Mouse (Mus musculus): ENCODE measurements around the gene Tnni1.

Gene Tnni1

DNA sequence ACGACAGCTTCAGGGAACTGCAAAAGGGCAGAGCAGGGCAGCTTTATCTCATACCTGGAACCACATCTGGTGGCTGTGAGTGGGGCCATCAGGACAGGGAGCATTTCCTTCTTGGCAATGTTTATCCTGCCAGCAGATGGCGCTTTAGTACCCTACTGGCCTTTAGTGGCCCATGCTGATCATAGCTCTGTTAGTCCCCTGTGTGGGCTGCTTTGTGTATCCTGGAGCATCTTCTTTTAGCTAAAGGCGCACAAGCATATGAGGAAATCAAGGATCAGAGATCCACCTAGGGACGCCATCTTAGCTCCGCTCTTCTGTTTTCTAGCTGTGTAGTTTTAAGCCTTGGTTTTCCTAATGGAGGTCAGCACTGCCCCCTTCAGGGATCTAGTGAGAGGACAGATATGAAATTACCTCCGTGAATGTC is 67.9 kb downstream of the Tnni1 start:
- no peak for DNase-seq

DNA sequence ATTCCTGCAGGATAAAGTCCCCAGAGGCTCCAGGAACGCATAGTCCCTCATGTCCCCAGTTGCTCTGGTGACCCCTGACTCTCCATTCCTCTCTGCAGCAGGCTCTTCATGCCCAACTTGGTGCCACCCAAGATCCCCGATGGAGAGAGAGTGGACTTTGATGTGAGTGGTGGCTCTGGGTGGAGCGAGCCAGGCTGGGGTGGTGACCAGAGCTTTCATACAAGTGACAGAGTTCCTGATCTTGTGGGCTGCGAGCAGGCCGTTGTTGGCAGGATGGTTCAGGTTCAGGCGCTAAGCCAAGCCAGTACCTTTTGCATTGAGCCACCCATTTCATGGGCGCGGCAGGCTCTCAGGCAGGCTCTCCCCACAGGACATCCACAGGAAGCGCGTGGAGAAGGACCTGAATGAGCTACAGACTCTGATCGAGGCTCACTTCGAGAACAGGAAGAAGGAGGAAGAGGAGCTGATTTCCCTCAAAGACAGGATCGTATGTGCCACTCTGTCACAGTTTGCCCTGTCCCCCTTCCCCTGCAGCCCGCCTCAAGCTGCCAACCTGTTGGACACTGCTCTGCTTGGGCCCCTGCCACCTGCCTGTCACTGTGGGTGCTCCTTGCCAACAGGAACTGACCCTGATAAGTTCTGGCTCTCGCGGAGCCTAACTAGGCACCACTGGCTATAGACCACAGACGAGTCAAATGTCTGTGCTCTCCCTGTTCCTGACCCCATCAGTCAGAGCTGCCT is 68.5 kb downstream of the Tnni1 start:
- peak; percentile 97 for DNase-seq

DNA sequence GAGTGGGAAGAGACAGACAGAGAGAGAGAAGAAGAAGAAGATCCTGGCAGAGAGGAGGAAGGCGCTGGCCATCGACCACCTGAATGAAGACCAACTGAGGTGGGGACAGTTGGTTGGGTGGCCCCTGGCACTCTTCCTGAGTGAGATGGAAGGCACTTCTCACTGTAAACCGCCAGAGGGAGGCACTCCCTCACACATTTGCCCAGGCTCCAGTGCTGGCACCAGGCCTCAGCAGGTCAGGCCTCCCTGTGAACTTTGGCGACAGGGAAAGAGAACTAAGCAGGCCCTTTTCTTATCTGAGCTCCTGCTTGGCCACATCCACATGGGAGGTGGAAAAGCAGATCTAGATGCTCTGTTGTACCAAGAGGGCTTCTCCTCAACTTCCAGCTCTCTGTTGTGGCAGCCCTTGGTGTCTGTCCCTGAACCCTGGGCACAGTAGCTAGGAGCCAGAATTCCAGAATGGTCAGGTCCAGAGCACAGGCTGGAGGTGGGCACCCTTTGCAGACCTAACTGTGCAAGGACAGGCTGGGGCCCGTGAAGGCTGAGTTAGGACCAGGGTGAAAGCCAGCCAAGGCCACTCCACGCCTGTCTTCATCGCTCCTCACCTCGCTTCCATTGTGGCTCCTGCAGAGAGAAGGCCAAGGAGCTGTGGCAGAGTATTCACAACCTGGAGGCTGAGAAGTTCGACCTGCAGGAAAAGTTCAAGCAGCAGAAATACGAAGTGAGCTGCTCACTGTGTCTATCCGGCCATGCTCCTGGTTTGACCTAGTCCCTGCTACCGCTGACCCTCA is 71.7 kb downstream of the Tnni1 start:
- peak; percentile 94 for DNase-seq

DNA sequence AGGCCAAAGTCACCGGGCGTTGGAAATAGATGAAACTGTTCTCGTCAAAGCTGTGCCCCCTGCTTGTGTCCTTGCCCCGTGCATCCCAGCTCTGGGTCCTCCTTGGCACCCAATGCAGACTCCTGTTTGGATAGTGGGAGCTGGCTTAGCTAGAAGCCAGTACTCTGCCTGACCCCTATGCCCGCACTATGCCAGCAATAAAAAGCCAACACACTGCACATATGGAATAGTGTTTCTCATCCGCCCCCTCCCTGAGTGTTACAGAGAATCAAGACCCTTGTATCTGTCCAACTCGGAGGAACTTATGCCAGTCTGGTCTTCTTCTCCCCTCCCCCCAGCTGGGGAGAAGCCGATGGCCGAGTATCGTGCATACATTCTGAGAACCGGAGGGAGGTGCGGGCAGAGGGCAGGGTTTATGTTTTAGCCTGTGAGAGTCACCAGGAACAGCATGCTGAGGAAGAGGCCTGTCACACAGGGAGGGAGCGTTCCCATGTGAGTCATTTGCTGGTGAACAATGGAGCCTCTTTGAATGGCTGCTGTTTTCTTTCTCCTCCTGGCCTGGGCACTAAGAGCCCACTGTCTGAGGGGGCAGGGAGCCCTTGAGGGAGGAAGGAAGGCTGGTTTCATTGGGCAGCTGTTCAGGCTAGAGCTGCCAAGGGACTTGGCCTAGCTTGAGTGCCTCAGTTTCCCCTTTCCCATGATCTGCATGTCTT is 73.0 kb downstream of the Tnni1 start:
- no peak for DNase-seq

DNA sequence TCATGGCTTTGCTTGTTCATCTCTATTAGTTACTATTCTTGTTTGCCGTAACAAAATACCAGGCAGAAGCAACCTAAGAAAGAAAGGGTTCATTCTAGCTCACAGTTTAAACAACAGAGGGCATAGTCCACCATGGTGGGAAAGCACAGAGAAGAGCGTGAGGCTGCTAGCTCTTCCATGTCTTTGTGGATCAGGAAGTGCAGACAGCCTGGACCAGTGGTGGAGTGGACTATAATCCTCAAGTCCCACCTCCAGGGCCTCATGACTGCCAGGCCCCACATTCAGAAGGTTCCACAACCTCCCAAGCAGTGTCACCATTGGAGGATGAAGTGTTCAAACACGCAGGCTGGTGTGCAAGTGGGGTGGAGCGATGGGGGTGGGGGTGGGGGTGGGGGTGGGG is 74.0 kb downstream of the Tnni1 start:
- no peak for DNase-seq

DNA sequence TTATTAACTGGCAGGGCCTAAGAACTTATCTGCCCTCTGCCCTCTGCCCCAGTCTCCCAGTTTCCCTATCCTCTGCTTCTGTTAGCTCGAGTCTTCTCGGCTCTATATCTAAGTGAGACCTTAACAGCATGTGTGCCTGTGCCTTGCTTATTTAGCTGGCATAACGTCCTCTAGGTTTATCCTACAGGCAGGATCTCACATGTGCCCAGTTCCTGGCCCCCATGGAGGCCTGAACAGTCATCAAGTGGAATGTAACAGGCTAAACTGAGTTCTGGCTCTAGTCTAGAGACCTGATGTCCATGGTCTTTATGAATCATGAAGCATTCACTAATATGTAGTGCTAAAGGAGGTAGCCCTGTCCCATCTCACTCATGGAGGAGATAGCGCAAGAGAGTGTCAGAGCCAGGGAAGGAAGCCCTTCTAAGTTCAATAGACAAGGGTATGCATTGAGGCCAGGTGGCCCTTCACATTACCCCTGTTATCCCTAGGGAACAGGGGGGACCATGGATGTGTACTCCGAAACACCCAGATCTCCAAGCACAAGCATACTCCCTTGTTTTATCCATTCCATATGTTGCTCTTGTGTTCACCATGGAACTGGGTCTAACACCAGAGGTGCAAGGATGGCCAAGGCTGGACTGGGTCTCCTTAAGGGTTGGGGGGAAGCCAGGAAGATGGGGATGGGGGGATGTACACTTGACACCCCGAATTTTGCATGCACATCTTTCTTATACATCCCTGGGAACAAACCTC is 75.5 kb downstream of the Tnni1 start:
- peak; percentile 83 for DNase-seq

DNA sequence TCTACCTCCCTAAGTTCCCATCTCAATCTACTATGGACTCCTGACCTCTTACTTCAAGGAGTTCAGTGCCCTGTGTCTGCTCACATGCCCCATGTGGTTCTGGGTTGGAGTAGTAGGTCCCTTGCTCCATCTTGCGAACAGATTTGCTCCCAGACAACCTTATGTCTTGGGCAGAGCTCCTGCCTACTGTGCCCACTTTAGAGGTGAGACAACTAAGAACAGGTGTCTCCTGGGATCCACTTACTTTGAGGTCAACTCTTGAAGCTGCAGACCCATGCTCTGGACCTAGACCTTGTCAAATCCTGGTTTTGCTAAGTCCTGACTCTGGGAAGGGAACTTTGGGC is 76.1 kb downstream of the Tnni1 start:
- DNase-seq, result peak; percentile 89

DNA sequence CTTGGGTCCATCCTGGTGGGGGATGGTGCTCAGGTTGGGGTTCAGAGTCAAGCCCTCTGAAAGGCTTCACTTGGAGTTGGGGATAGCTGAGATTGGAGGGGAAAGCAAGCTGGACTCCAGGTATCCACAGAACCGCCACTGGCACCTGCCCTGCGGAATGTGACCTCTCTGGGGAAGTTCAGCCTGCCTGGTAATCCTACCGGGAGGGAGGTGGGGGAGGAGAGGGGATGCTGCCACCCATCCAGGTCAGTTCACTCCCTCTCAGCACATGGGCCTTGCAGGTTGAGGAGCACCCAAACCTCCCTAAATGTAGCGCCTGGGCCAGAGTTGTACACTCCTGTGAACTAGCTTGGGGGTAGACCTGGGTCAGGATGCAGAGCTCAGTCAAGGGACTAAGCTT is 76.8 kb downstream of the Tnni1 start:
- peak; percentile 93 for DNase-seq

DNA sequence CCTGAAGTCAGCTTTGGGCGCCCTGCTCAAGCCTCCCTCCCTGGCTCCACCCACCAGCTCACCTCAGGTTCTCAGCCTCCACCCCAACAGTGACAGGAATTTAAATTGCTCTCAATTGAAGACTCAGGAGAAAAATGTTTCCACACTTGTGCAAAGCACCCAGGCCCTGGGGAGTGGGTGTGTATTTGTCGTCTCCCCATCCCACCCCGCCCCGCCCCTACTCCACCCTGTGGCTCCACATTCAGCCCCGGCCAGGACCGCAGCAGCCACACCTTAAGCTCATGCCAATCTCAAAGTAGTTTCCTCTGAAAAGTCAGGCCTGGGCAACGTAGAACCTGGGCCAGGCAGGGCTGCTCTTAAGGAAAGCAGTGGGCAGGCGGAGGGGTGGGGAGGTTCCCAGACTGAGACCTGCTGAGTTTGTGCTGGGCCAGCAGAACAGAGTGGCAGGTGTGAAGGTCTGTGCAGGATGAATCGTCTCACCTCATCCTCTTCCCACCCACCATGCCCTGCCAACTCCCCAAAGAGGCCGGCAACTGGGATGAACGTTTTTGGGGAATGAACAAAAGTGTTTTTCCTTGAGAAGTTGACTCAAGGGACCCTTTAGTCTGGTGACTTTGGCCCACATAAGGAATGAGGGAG is 78.0 kb downstream of the Tnni1 start:
- DNase-seq, result peak; percentile 92

DNA sequence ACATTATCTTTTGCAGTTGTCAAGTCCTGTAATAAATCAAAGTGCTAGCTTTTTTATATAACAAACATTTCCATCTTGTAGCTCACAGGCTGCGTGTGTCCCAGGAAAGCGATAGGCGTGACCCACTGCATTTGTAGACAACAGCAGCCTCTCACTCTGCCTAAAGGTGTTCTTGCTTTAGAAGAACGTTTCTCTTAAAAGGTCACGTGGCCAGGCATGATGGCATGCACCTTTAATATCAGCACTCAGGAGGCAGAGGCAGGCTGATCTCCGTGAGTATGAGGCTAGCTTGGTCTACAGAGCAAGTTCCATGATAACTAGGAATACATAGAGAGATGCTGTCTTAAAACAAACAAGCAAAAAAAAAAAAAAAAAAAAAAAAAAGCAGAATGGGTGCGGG is 79.3 kb downstream of the Tnni1 start:
- peak; percentile 78 for DNase-seq

Measured in heart, adult 11 months (tissue).